Mouse (Mus musculus): ENCODE measurements around the gene Mpeg1. TPM values are rescaled to one million over a fixed set of nuclear protein-coding genes. Genes with fewer than 3 reads are reported as not detected.

Mpeg1 gene
- polyA plus RNA-seq, 1 experiment from 2014 or later: 0.17 TPM

GRCm38 (mm10) chr19:12487511-12488204 is 27.1 kb downstream of the Mpeg1 start:
- peak overlapping the region; percentile 79 for H3K27ac ChIP-seq (replicated peaks)
- WGBS: 89% methylated on average over 12 of the region's 12 CpGs
- H3K36me3 ChIP-seq (replicated peaks): peaks cover 70% of the 10 kb centered on the region
- peaks cover 35% of the 10 kb centered on the region for H3K4me1 ChIP-seq
- no peaks in the 10 kb centered on the region for H3K9me3 ChIP-seq
- H3K27me3 ChIP-seq (replicated peaks; ENCODE audit: low read depth, poor library complexity, severe bottlenecking): no peaks in the 10 kb centered on the region
- DNase-seq (ENCODE audit: low spot score): no peak
- H3K4me3 ChIP-seq: no peak overlapping the region

- Histone ChIP-seq H3K27me3 (replicated peaks; ENCODE audit: low read depth, poor library complexity, severe bottlenecking) (no peaks in the 10 kb centered on the region), H3K4me3 (peak overlapping the region; percentile 37), H3K9me3 (no peaks in the 10 kb centered on the region), H3K36me3 (replicated peaks) (peaks cover 63% of the 10 kb centered on the region), H3K27ac (replicated peaks) (peak overlapping the region; percentile 79), H3K4me1 (peaks cover 35% of the 10 kb centered on the region)
- WGBS: 13% methylated on average over 9 of the region's 9 CpGs
- DNase-seq (ENCODE audit: low spot score): peak; percentile 64
Measured at GRCm38 (mm10) chr19:12488205-12488966, 27.8 kb downstream of the Mpeg1 start.

- H3K4me3 ChIP-seq: peak overlapping the region; percentile 37
- DNase-seq (ENCODE audit: low spot score): peak; percentile 82
Measured at GRCm38 (mm10) chr19:12488969-12489674, 28.5 kb downstream of the Mpeg1 start.

GRCm38 (mm10) chr19:12489675-12490570 is 29.3 kb downstream of the Mpeg1 start:
- peak; percentile 15 for DNase-seq (ENCODE audit: low spot score)
- WGBS: 70% methylated on average over 11 of the region's 11 CpGs
- Histone ChIP-seq H3K4me1 (peaks cover 46% of the 10 kb centered on the region), H3K36me3 (replicated peaks) (peaks cover 47% of the 10 kb centered on the region), H3K9me3 (no peaks in the 10 kb centered on the region), H3K4me3 (peak overlapping the region; percentile 37), H3K27ac (replicated peaks) (peak overlapping the region; percentile 79), H3K27me3 (replicated peaks; ENCODE audit: low read depth, poor library complexity, severe bottlenecking) (no peaks in the 10 kb centered on the region)

More at GRCm38 (mm10) chr19:12488969-12489674, 28.5 kb downstream of the Mpeg1 start:
- Histone ChIP-seq H3K27me3 (replicated peaks; ENCODE audit: low read depth, poor library complexity, severe bottlenecking) (no peaks in the 10 kb centered on the region), H3K27ac (replicated peaks) (peak overlapping the region; percentile 79), H3K9me3 (no peaks in the 10 kb centered on the region), H3K36me3 (replicated peaks) (peaks cover 55% of the 10 kb centered on the region), H3K4me1 (peaks cover 42% of the 10 kb centered on the region)
- WGBS: 7% methylated on average over 8 of the region's 8 CpGs

GRCm38 (mm10) chr19:12491636-12492035 is 31.1 kb downstream of the Mpeg1 start:
- no peak for DNase-seq (ENCODE audit: low spot score)
- Histone ChIP-seq H3K27ac (replicated peaks) (peak overlapping the region; percentile 40; the same call in 1 of the 2 replicates), H3K4me1 (peaks cover 57% of the 10 kb centered on the region), H3K36me3 (replicated peaks) (peaks cover 32% of the 10 kb centered on the region), H3K4me3 (no peak overlapping the region), H3K9me3 (no peaks in the 10 kb centered on the region), H3K27me3 (replicated peaks; ENCODE audit: low read depth, poor library complexity, severe bottlenecking) (no peaks in the 10 kb centered on the region)
- 93% methylated on average over 7 of the region's 7 CpGs for WGBS

- Histone ChIP-seq H3K4me3 (no peak overlapping the region), H3K36me3 (replicated peaks) (peaks cover 46% of the 10 kb centered on the region), H3K4me1 (peaks cover 45% of the 10 kb centered on the region), H3K27me3 (replicated peaks; ENCODE audit: low read depth, poor library complexity, severe bottlenecking) (no peaks in the 10 kb centered on the region), H3K9me3 (no peaks in the 10 kb centered on the region), H3K27ac (replicated peaks) (peak overlapping the region; percentile 41; the same call in 1 of the 2 replicates)
- peak; percentile 35 for DNase-seq (ENCODE audit: low spot score)
- 30% methylated on average over 4 of the region's 4 CpGs for WGBS
Measured at GRCm38 (mm10) chr19:12493453-12494186, 33.0 kb downstream of the Mpeg1 start.

GRCm38 (mm10) chr19:12494187-12494458 is 33.5 kb downstream of the Mpeg1 start:
- peak overlapping the region; percentile 41; the same call in 1 of the 2 replicates for H3K27ac ChIP-seq (replicated peaks)
- H3K36me3 ChIP-seq (replicated peaks): peaks cover 46% of the 10 kb centered on the region
- no peak overlapping the region for H3K4me3 ChIP-seq
- WGBS: 30% methylated on average over 4 of the region's 4 CpGs
- no peaks in the 10 kb centered on the region for H3K9me3 ChIP-seq
- no peak for DNase-seq (ENCODE audit: low spot score)
- H3K4me1 ChIP-seq: peaks cover 45% of the 10 kb centered on the region
- 0 out of 2 replicates have a peak, but pooled peaks cover 3% of the 10 kb centered on the region for H3K27me3 ChIP-seq (replicated peaks; ENCODE audit: low read depth, poor library complexity, severe bottlenecking)

- no peaks in the 10 kb centered on the region for H3K9me3 ChIP-seq
- peak overlapping the region; percentile 30; the same call in 1 of the 2 replicates for H3K27ac ChIP-seq (replicated peaks)
- peaks cover 6% of the 10 kb centered on the region for H3K27me3 ChIP-seq (replicated peaks; ENCODE audit: low read depth, poor library complexity, severe bottlenecking)
- peaks cover 48% of the 10 kb centered on the region for H3K4me1 ChIP-seq
- no peak overlapping the region; the same call in 1 of the 2 replicates for H3K4me3 ChIP-seq
- H3K36me3 ChIP-seq (replicated peaks): peaks cover 44% of the 10 kb centered on the region
- WGBS: 59% methylated on average over 3 of the region's 3 CpGs
- DNase-seq (ENCODE audit: low spot score): no peak
Measured at GRCm38 (mm10) chr19:12494972-12495535, 34.5 kb downstream of the Mpeg1 start.

GRCm38 (mm10) chr19:12496241-12496640 is 35.7 kb downstream of the Mpeg1 start:
- Histone ChIP-seq H3K27me3 (replicated peaks; ENCODE audit: low read depth, poor library complexity, severe bottlenecking) (peaks cover 13% of the 10 kb centered on the region), H3K36me3 (replicated peaks) (peaks cover 33% of the 10 kb centered on the region), H3K4me1 (peaks cover 54% of the 10 kb centered on the region), H3K27ac (replicated peaks) (no peak overlapping the region), H3K4me3 (no peak overlapping the region), H3K9me3 (no peaks in the 10 kb centered on the region)
- DNase-seq (ENCODE audit: low spot score): no peak
- 90% methylated on average over 2 of the region's 2 CpGs for WGBS

GRCm38 (mm10) chr19:12497909-12498308 is 37.3 kb downstream of the Mpeg1 start:
- peaks cover 13% of the 10 kb centered on the region for H3K27me3 ChIP-seq (replicated peaks; ENCODE audit: low read depth, poor library complexity, severe bottlenecking)
- no peaks in the 10 kb centered on the region for H3K9me3 ChIP-seq
- H3K27ac ChIP-seq (replicated peaks): no peak overlapping the region
- peak overlapping the region; percentile 21; the same call in 1 of the 2 replicates for H3K4me3 ChIP-seq
- peaks cover 18% of the 10 kb centered on the region; the same call in 1 of the 2 replicates for H3K36me3 ChIP-seq (replicated peaks)
- DNase-seq (ENCODE audit: low spot score): no peak
- WGBS: 83% methylated on average over 2 of the region's 2 CpGs
- peaks cover 46% of the 10 kb centered on the region for H3K4me1 ChIP-seq

GRCm38 (mm10) chr19:12498321-12498720 is 37.7 kb downstream of the Mpeg1 start:
- peaks cover 46% of the 10 kb centered on the region for H3K4me1 ChIP-seq
- H3K27ac ChIP-seq (replicated peaks): no peak overlapping the region
- peaks cover 18% of the 10 kb centered on the region; the same call in 1 of the 2 replicates for H3K36me3 ChIP-seq (replicated peaks)
- 91% methylated on average over 4 of the region's 4 CpGs for WGBS
- H3K4me3 ChIP-seq: peak overlapping the region; percentile 79
- DNase-seq (ENCODE audit: low spot score): no peak
- H3K9me3 ChIP-seq: no peaks in the 10 kb centered on the region
- peaks cover 13% of the 10 kb centered on the region for H3K27me3 ChIP-seq (replicated peaks; ENCODE audit: low read depth, poor library complexity, severe bottlenecking)

Data from embryonic facial prominence, embryonic 10.5 days (tissue).